Mouse (Mus musculus) E14TG2a.4 (cell line): ENCODE measurements around the gene Pik3cd.

Source experiments
- CTCF ChIP-seq: conservative IDR thresholded peaks from 2 replicates; pipeline ENCODE4 v1.5.1; 2014; ENCODE audit warnings: low read length
- POU5F1 ChIP-seq: IDR thresholded peaks from 2 replicates; pipeline ENCODE4 v1.6.1; 2014; ENCODE audit warnings: low read length, borderline replicate concordance

DNA sequence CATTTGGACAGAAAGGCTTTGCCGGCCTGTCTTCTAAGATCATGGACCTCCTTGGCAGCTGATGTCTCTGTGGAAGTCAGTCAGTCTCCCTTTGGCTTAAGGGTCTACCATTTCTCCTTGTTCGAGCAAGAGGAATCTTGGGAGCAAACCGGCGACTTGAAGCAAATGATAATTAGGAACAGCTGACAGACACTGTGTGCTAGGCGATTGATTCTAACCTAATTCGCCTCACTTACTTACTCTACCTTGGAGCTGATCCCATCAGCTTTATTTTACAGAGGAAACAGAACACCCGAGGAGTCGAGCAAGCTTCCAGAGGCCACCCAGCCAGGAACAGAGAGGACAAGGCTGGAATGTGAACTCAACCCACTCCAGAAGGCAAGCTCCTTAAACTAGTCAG lies 11.0 kb downstream of the Pik3cd start:
- TF ChIP-seq CTCF: no peak
- TF ChIP-seq POU5F1: no peak
